Mouse (Mus musculus): ENCODE measurements around the gene Fam173a.
A peak's percentile ranks its signal among the peaks of the same experiment; 100 is the strongest.

The Fam173a gene

GRCm38 (mm10) chr17:25765886-25766285, 26.8 kb downstream of the Fam173a start:
- TF ChIP-seq NANOG (IDR thresholded peaks at IDR 0.05; ENCODE audit: borderline replicate concordance, low read length) (no peak), CTCF (conservative IDR thresholded peaks at IDR 0.05; ENCODE audit: low read length) (no peak), POU5F1 (IDR thresholded peaks at IDR 0.05; ENCODE audit: borderline replicate concordance, low read length) (no peak)
- Histone ChIP-seq H3K9me3 (ENCODE audit: low read length) (no peaks in the 10 kb centered on the region), H3K27me3 (ENCODE audit: insufficient read depth, low read length) (peaks cover 8% of the 10 kb centered on the region; the same call in 1 of the 2 replicates), H3K4me3 (replicated peaks; ENCODE audit: low read length) (no peak overlapping the region), H3K4me1 (replicated peaks; ENCODE audit: low read depth, low read length) (peaks cover 33% of the 10 kb centered on the region), H3K36me3 (ENCODE audit: insufficient read depth, low read length) (no peaks in the 10 kb centered on the region)

- Histone ChIP-seq H3K4me1 (replicated peaks; ENCODE audit: low read depth, low read length) (peaks cover 65% of the 10 kb centered on the region), H3K27me3 (ENCODE audit: insufficient read depth, low read length) (peaks cover 2% of the 10 kb centered on the region; the same call in 1 of the 2 replicates), H3K9me3 (ENCODE audit: low read length) (no peaks in the 10 kb centered on the region), H3K4me3 (replicated peaks; ENCODE audit: low read length) (no peak overlapping the region), H3K36me3 (ENCODE audit: insufficient read depth, low read length) (no peaks in the 10 kb centered on the region)
- TF ChIP-seq NANOG (IDR thresholded peaks at IDR 0.05; ENCODE audit: borderline replicate concordance, low read length) (no peak), POU5F1 (IDR thresholded peaks at IDR 0.05; ENCODE audit: borderline replicate concordance, low read length) (no peak), CTCF (conservative IDR thresholded peaks at IDR 0.05; ENCODE audit: low read length) (no peak)
Measured at GRCm38 (mm10) chr17:25762591-25762990, 30.1 kb downstream of the Fam173a start.

- Histone ChIP-seq H3K36me3 (ENCODE audit: insufficient read depth, low read length) (no peaks in the 10 kb centered on the region), H3K4me1 (replicated peaks; ENCODE audit: low read depth, low read length) (peaks cover 75% of the 10 kb centered on the region), H3K4me3 (replicated peaks; ENCODE audit: low read length) (no peak overlapping the region), H3K9me3 (ENCODE audit: low read length) (no peaks in the 10 kb centered on the region), H3K27me3 (ENCODE audit: insufficient read depth, low read length) (peaks cover under 1% of the 10 kb centered on the region; the same call in 1 of the 2 replicates)
- TF ChIP-seq NANOG (IDR thresholded peaks at IDR 0.05; ENCODE audit: borderline replicate concordance, low read length) (no peak), POU5F1 (IDR thresholded peaks at IDR 0.05; ENCODE audit: borderline replicate concordance, low read length) (no peak), CTCF (conservative IDR thresholded peaks at IDR 0.05; ENCODE audit: low read length) (no peak)
Measured at GRCm38 (mm10) chr17:25761561-25761970, 31.1 kb downstream of the Fam173a start.

- Histone ChIP-seq H3K4me3 (replicated peaks; ENCODE audit: low read length) (no peak overlapping the region), H3K36me3 (ENCODE audit: insufficient read depth, low read length) (no peaks in the 10 kb centered on the region), H3K27me3 (ENCODE audit: insufficient read depth, low read length) (no peaks in the 10 kb centered on the region), H3K4me1 (replicated peaks; ENCODE audit: low read depth, low read length) (peaks cover 89% of the 10 kb centered on the region), H3K9me3 (ENCODE audit: low read length) (no peaks in the 10 kb centered on the region)
- no peak for TF ChIP-seq NANOG (IDR thresholded peaks at IDR 0.05; ENCODE audit: borderline replicate concordance, low read length)
- no peak for TF ChIP-seq POU5F1 (IDR thresholded peaks at IDR 0.05; ENCODE audit: borderline replicate concordance, low read length)
- TF ChIP-seq CTCF (conservative IDR thresholded peaks at IDR 0.05; ENCODE audit: low read length): no peak
Measured at GRCm38 (mm10) chr17:25760148-25760547, 32.6 kb downstream of the Fam173a start.

GRCm38 (mm10) chr17:25757691-25758090, 35.0 kb downstream of the Fam173a start:
- no peaks in the 10 kb centered on the region for H3K9me3 ChIP-seq (ENCODE audit: low read length)
- TF ChIP-seq NANOG (IDR thresholded peaks at IDR 0.05; ENCODE audit: borderline replicate concordance, low read length): no peak
- no peak for TF ChIP-seq CTCF (conservative IDR thresholded peaks at IDR 0.05; ENCODE audit: low read length)
- TF ChIP-seq POU5F1 (IDR thresholded peaks at IDR 0.05; ENCODE audit: borderline replicate concordance, low read length): no peak
- H3K36me3 ChIP-seq (ENCODE audit: insufficient read depth, low read length): no peaks in the 10 kb centered on the region
- H3K4me3 ChIP-seq (replicated peaks; ENCODE audit: low read length): no peak overlapping the region
- H3K27me3 ChIP-seq (ENCODE audit: insufficient read depth, low read length): 0 out of 2 replicates have a peak, but pooled peaks cover 4% of the 10 kb centered on the region
- peaks cover 99% of the 10 kb centered on the region for H3K4me1 ChIP-seq (replicated peaks; ENCODE audit: low read depth, low read length)

GRCm38 (mm10) chr17:25756378-25757242, 36.1 kb downstream of the Fam173a start:
- Histone ChIP-seq H3K9me3 (ENCODE audit: low read length) (no peaks in the 10 kb centered on the region), H3K27me3 (ENCODE audit: insufficient read depth, low read length) (0 out of 2 replicates have a peak, but pooled peaks cover 4% of the 10 kb centered on the region), H3K36me3 (ENCODE audit: insufficient read depth, low read length) (no peaks in the 10 kb centered on the region), H3K4me1 (replicated peaks; ENCODE audit: low read depth, low read length) (peaks cover 93% of the 10 kb centered on the region), H3K4me3 (replicated peaks; ENCODE audit: low read length) (0 out of 2 replicates have a peak overlapping the region, but pooled peaks have one; percentile 39)
- TF ChIP-seq POU5F1 (IDR thresholded peaks at IDR 0.05; ENCODE audit: borderline replicate concordance, low read length) (no peak), NANOG (IDR thresholded peaks at IDR 0.05; ENCODE audit: borderline replicate concordance, low read length) (no peak), CTCF (conservative IDR thresholded peaks at IDR 0.05; ENCODE audit: low read length) (no peak)

GRCm38 (mm10) chr17:25755627-25756377, 36.9 kb downstream of the Fam173a start:
- TF ChIP-seq POU5F1 (IDR thresholded peaks at IDR 0.05; ENCODE audit: borderline replicate concordance, low read length) (no peak), CTCF (conservative IDR thresholded peaks at IDR 0.05; ENCODE audit: low read length) (no peak), NANOG (IDR thresholded peaks at IDR 0.05; ENCODE audit: borderline replicate concordance, low read length) (no peak)
- no peaks in the 10 kb centered on the region for H3K9me3 ChIP-seq (ENCODE audit: low read length)
- peaks cover 91% of the 10 kb centered on the region for H3K4me1 ChIP-seq (replicated peaks; ENCODE audit: low read depth, low read length)
- 0 out of 2 replicates have a peak, but pooled peaks cover 4% of the 10 kb centered on the region for H3K27me3 ChIP-seq (ENCODE audit: insufficient read depth, low read length)
- peak overlapping the region; percentile 39; the same call in 1 of the 2 replicates for H3K4me3 ChIP-seq (replicated peaks; ENCODE audit: low read length)
- H3K36me3 ChIP-seq (ENCODE audit: insufficient read depth, low read length): no peaks in the 10 kb centered on the region

- H3K27me3 ChIP-seq (ENCODE audit: insufficient read depth, low read length): 0 out of 2 replicates have a peak, but pooled peaks cover 4% of the 10 kb centered on the region
- no peaks in the 10 kb centered on the region for H3K36me3 ChIP-seq (ENCODE audit: insufficient read depth, low read length)
- H3K4me3 ChIP-seq (replicated peaks; ENCODE audit: low read length): no peak overlapping the region; the same call in 1 of the 2 replicates
- TF ChIP-seq POU5F1 (IDR thresholded peaks at IDR 0.05; ENCODE audit: borderline replicate concordance, low read length) (no peak), NANOG (IDR thresholded peaks at IDR 0.05; ENCODE audit: borderline replicate concordance, low read length) (no peak), CTCF (conservative IDR thresholded peaks at IDR 0.05; ENCODE audit: low read length) (no peak)
- H3K4me1 ChIP-seq (replicated peaks; ENCODE audit: low read depth, low read length): peaks cover 85% of the 10 kb centered on the region
- H3K9me3 ChIP-seq (ENCODE audit: low read length): no peaks in the 10 kb centered on the region
Measured at GRCm38 (mm10) chr17:25755086-25755485, 37.6 kb downstream of the Fam173a start.
